Mouse (Mus musculus) myocyte (in vitro differentiated cells): Measurements from ENCODE around the gene Vamp3.

Source experiments
- E2F4 ChIP-seq: IDR thresholded peaks from one replicate; pipeline ENCODE4 v1.6.1; 2011; ENCODE audit warnings: mild to moderate bottlenecking, control low read depth, moderate library complexity; ENCODE audit not compliant: insufficient read depth
- MAX ChIP-seq: IDR thresholded peaks from one replicate; pipeline ENCODE4 v1.6.1; 2011; ENCODE audit warnings: low read depth, mild to moderate bottlenecking, control low read depth
- MYOG ChIP-seq, 3 experiments: IDR thresholded peaks; one replicate each; pipeline ENCODE4 v1.6.1; 2011; ENCODE audit warnings: control low read depth in 2 of 3, low read depth in 2 of 3, mild to moderate bottlenecking in 2 of 3; ENCODE audit not compliant: insufficient read length in 2 of 3, control insufficient read depth in 1 of 3, insufficient read depth in 1 of 3
- POLR2A ChIP-seq: IDR thresholded peaks from one replicate; pipeline ENCODE4 v1.6.1; 2011; ENCODE audit warnings: low read depth, mild to moderate bottlenecking, control low read depth, moderate library complexity; ENCODE audit not compliant: insufficient read length
- REST ChIP-seq: IDR thresholded peaks from one replicate; pipeline ENCODE4 v1.6.1; 2011; ENCODE audit warnings: mild to moderate bottlenecking, control low read depth, moderate library complexity; ENCODE audit not compliant: insufficient read depth, insufficient read length
- SRF ChIP-seq: IDR thresholded peaks from one replicate; pipeline ENCODE4 v1.6.1; 2011; ENCODE audit warnings: low read depth; ENCODE audit not compliant: control insufficient read depth, insufficient read length
- TCF12 ChIP-seq: IDR thresholded peaks from one replicate; pipeline ENCODE4 v1.6.1; 2011; ENCODE audit warnings: mild to moderate bottlenecking, control low read depth; ENCODE audit not compliant: poor library complexity, insufficient read depth, severe bottlenecking
- TCF3 ChIP-seq: IDR thresholded peaks from one replicate; pipeline ENCODE4 v1.6.1; 2011; ENCODE audit warnings: low read depth, control low read depth; ENCODE audit not compliant: insufficient read length
- USF1 ChIP-seq: IDR thresholded peaks from one replicate; pipeline ENCODE4 v1.6.1; 2011; ENCODE audit warnings: low read depth, mild to moderate bottlenecking, control low read depth, moderate library complexity

DNA sequence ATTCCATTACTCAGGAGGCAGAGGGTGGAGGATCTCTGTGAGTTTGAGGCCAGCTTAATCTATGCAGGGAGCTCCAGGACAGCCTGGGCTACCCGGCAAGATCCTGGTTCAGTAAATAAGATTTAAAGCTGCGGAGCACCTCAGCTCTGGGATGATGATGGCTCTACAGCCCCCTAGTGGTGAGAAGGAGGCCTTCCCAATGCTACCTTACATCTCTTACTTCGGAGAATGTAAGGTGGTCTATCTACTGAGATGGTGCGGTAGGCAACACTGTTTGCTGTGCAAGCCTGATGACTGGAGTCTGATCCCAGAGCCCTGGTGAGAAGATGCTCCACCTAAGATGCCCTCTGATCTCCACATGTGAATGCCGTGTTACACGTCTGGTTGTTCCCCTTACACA lies 30.8 kb downstream of the Vamp3 start:
- TF ChIP-seq POLR2A (no peak), USF1 (no peak), E2F4 (no peak), SRF (no peak), TCF3 (no peak), TCF12 (no peak), MAX (no peak), MYOG (IDR thresholded peaks at IDR 0.05; ENCODE audit: control insufficient read depth in 1 of 3, insufficient read depth in 1 of 3, insufficient read length in 2 of 3, low read depth in 2 of 3) (no peak), REST (no peak)
